Mouse (Mus musculus) adrenal gland, postnatal 10 days (tissue): ENCODE measurements around the gene P2ry2. TPM values are rescaled to one million over a fixed set of nuclear protein-coding genes. Genes with fewer than 3 reads are reported as not detected.
A peak's percentile ranks its signal among the peaks of the same experiment; 100 is the strongest.

Experiments
- DNase-seq: peaks from one replicate; pipeline ENCODE4 v3.0.0; 2021; ENCODE audit warnings: mixed read lengths
- total RNA-seq, 2 experiments: library from RNA; stranded (reverse); gene quantifications; 2 replicates each; pipeline ENCODE4 v1.2.3; 2021

P2ry2 gene
- total RNA-seq, 2 experiments from 2014 or later, result 5.5 to 7.2 TPM

GRCm38 (mm10) chr7:100984452-100985395 lies 27.9 kb downstream of the P2ry2 start:
- peak; percentile 61 for DNase-seq

- peak; percentile 85 for DNase-seq
These were observed 33.5 kb downstream of the P2ry2 start for GRCm38 (mm10) chr7:100979175-100979574.

- no peak for DNase-seq
These were observed 34.5 kb downstream of the P2ry2 start for GRCm38 (mm10) chr7:100978171-100978570.

GRCm38 (mm10) chr7:100974135-100974903 lies 38.3 kb downstream of the P2ry2 start, which contains the start of gene P2ry6:
P2ry6 (minus strand) TSS chr7:100974649.
- DNase-seq, result peak; percentile 88

GRCm38 (mm10) chr7:100972875-100973274 lies 39.8 kb downstream of the P2ry2 start:
- no peak for DNase-seq

- no peak for DNase-seq
These were observed 43.6 kb downstream of the P2ry2 start for GRCm38 (mm10) chr7:100968874-100969659.

- no peak for DNase-seq
These were observed 44.3 kb downstream of the P2ry2 start for GRCm38 (mm10) chr7:100968376-100968775.

GRCm38 (mm10) chr7:100967850-100968249 lies 44.8 kb downstream of the P2ry2 start:
- DNase-seq, result no peak

GRCm38 (mm10) chr7:100966014-100966413 lies 46.7 kb downstream of the P2ry2 start:
- no peak for DNase-seq

- peak; percentile 51 for DNase-seq
These were observed 47.6 kb downstream of the P2ry2 start for GRCm38 (mm10) chr7:100965079-100965478.

- DNase-seq, result no peak
These were observed 48.4 kb downstream of the P2ry2 start for GRCm38 (mm10) chr7:100964242-100964641.

GRCm38 (mm10) chr7:100963381-100963780 lies 49.3 kb downstream of the P2ry2 start:
- DNase-seq, result no peak

GRCm38 (mm10) chr7:100961146-100961545 lies 51.5 kb downstream of the P2ry2 start:
- DNase-seq, result no peak

GRCm38 (mm10) chr7:100960462-100960861 lies 52.2 kb downstream of the P2ry2 start:
- DNase-seq, result no peak

GRCm38 (mm10) chr7:100958426-100958825 lies 54.2 kb downstream of the P2ry2 start:
- DNase-seq, result no peak

GRCm38 (mm10) chr7:100952686-100953085 lies 60.0 kb downstream of the P2ry2 start:
- no peak for DNase-seq

- DNase-seq, result no peak
These were observed 60.8 kb downstream of the P2ry2 start for GRCm38 (mm10) chr7:100951903-100952302.

GRCm38 (mm10) chr7:100950481-100951010 lies 62.1 kb downstream of the P2ry2 start:
- no peak for DNase-seq

GRCm38 (mm10) chr7:100950031-100950430 lies 62.6 kb downstream of the P2ry2 start:
- no peak for DNase-seq
